Mouse (Mus musculus) cortical plate, adult 2 months (tissue): Measurements from ENCODE around the gene 4933415A04Rik.

Experiments used
- CTCF ChIP-seq: fragments of 200-500 bp; IDR thresholded peaks from 2 replicates; pipeline ENCODE4 v1.5.1; 2011; ENCODE audit warnings: mild to moderate bottlenecking, control low read depth, low read length; ENCODE audit not compliant: insufficient read depth; ENCODE audit errors: extremely low read depth
- POLR2A ChIP-seq: fragments of 200-500 bp; IDR thresholded peaks from 2 replicates; pipeline ENCODE4 v1.6.1; 2011; ENCODE audit warnings: mild to moderate bottlenecking, low read length, control low read depth; ENCODE audit not compliant: insufficient read depth; ENCODE audit errors: extremely low read depth

DNA sequence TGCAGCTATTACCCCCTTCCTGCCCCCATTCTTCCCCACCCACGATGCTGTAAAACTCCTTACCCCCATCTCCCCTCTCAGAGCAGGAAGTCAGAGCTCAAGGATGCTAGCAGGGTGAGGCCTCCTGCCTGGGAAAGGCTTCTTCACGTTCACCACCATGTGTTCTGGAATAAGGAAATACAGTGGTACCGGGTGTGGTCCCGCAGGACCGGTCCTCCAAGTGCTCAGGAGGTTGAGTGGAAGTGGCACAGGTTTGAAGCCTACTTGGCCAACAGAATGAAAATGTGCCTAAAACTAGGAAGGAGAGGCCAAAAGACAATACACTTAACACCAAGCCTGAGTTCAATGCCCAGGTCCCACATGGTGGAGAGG is 23.8 kb downstream of the 4933415A04Rik start:
- no peak for TF ChIP-seq POLR2A
- no peak for TF ChIP-seq CTCF
